Mouse (Mus musculus) ES-Bruce4 (cell line): ENCODE measurements around the gene Ran.

Experiments
- CTCF ChIP-seq: IDR thresholded peaks from one replicate; pipeline ENCODE4 v1.8.1; 2011; ENCODE audit warnings: low read depth, low read length
- EP300 ChIP-seq: IDR thresholded peaks from 2 replicates; pipeline ENCODE4 v1.6.1; 2011; ENCODE audit warnings: low read depth, low read length; ENCODE audit not compliant: insufficient read depth
- POLR2A ChIP-seq: IDR thresholded peaks from one replicate; pipeline ENCODE4 v1.8.1; 2011; ENCODE audit warnings: low read length; ENCODE audit not compliant: insufficient read depth

GRCm38 (mm10) chr5:129052636-129053355 is 32.9 kb downstream of the Ran start:
- no peak for TF ChIP-seq POLR2A
- TF ChIP-seq EP300: no peak
- peak; percentile 1 for TF ChIP-seq CTCF
